In genomic region chr12:48387724-48388123, GRCm38 (mm10) we compare ENCODE assay signal across 18 mouse cellular contexts.
"Had no signal": no experiment of that assay in that cellular context is flagged by ENCODE, and none has a peak within 500 bp of the region (broad histone marks: within the 10 kb centered on the region; RNA-seq: fewer than 3 reads in every experiment).

No protein-coding gene starts in this region.

- H3K4me1 ChIP-seq: lung, embryonic 15.5 days; midbrain, embryonic 10.5 days; midbrain, embryonic 12.5 days; neural tube, embryonic 13.5 days; neural tube, embryonic 15.5 days had no signal

- H3K4me2 ChIP-seq: lung, embryonic 15.5 days; midbrain, embryonic 12.5 days; neural tube, embryonic 13.5 days; neural tube, embryonic 15.5 days had no signal

- ATAC-seq: lung, postnatal 0 days had no signal

- H3K9ac ChIP-seq: lung, embryonic 15.5 days; midbrain, embryonic 12.5 days; neural tube, embryonic 13.5 days; neural tube, embryonic 15.5 days had no signal

- H3K27me3 ChIP-seq: lung, embryonic 15.5 days; midbrain, embryonic 12.5 days; neural tube, embryonic 13.5 days; neural tube, embryonic 15.5 days had no signal

- DNase-seq: lung, adult 2 months; lung, postnatal 14 days; lung, postnatal 4 days; retina, postnatal 1 day; right cerebral cortex, adult 18-20 months; right cerebral cortex, postnatal 25 days; right cerebral cortex, postnatal 4 days; spleen, adult 18-20 months; thymus, adult 18-20 months; thymus, postnatal 14 days; thymus, postnatal 36 days had no signal

- H3K4me3 ChIP-seq: lung, embryonic 15.5 days; midbrain, embryonic 10.5 days; midbrain, embryonic 12.5 days; myocyte; neural tube, embryonic 13.5 days; neural tube, embryonic 15.5 days had no signal

- H3K9me3 ChIP-seq: lung, embryonic 15.5 days; midbrain, embryonic 10.5 days; midbrain, embryonic 12.5 days; neural tube, embryonic 13.5 days; neural tube, embryonic 15.5 days had no signal

- H3K27ac ChIP-seq: lung, embryonic 15.5 days; midbrain, embryonic 10.5 days; midbrain, embryonic 12.5 days; neural tube, embryonic 13.5 days; neural tube, embryonic 15.5 days had no signal

- H3K36me3 ChIP-seq: lung, embryonic 15.5 days; midbrain, embryonic 10.5 days; midbrain, embryonic 12.5 days; neural tube, embryonic 13.5 days; neural tube, embryonic 15.5 days had no signal
